Mouse (Mus musculus): ENCODE data around the gene Fn3k. TPM values are rescaled to one million over a fixed set of nuclear protein-coding genes. Genes with fewer than 3 reads are reported as not detected.

Gene Fn3k
- polyA plus RNA-seq (2015; fragmentation: Nextera tagmentation; extraction: Ambion mirVana): 17.0 and 17.3 TPM in 2 replicates

DNA sequence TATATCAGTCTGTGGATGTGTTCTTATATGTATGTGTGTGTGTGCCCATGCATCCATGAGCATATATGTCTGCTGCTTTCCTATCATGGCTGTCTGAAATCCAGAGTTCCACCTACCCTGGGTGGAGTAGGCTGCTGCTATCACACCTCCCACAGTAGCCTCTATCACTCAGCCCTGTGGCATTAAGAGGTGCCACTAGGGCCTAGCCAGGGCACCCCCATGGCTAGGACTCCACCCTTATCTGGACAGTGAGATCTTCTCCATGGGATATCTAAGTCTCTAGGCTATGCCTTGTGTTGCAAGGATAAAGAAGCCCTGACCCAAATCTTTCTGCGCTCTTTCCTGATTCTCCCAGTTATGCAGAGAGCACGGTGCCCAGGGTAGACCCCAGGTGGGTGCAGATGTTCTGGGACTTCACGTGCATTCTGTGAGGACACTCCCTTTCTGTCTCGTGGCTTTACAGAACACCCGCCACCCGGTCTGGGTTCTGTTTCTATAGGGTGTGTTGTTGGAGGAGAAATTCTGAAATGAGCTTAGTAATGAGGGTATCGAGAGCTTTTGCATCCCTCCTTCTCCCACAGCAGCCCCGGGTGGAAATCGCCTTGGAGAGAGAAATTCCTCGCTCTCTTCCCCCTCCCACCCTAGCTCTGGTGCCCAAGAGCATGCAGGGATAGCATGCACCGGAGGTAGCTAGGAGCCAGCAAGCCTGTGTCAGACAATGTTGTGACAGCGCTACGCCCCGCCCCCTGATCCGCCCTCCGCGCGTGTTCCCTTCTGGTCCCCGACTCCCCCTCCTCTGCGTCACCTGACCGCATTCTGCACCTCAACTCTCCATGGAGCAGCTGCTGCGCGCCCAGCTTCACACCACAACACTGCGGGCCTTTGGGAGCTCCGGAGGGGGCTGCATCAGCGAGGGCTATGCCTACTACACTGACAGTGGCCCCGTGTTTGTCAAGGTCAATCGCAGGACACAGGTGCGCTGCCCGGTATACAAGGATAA is at the start of gene Fn3k:
Gene Fn3k (plus strand): TSS at position 758 of the 1,000 bp plus-strand sequence.

DNA sequence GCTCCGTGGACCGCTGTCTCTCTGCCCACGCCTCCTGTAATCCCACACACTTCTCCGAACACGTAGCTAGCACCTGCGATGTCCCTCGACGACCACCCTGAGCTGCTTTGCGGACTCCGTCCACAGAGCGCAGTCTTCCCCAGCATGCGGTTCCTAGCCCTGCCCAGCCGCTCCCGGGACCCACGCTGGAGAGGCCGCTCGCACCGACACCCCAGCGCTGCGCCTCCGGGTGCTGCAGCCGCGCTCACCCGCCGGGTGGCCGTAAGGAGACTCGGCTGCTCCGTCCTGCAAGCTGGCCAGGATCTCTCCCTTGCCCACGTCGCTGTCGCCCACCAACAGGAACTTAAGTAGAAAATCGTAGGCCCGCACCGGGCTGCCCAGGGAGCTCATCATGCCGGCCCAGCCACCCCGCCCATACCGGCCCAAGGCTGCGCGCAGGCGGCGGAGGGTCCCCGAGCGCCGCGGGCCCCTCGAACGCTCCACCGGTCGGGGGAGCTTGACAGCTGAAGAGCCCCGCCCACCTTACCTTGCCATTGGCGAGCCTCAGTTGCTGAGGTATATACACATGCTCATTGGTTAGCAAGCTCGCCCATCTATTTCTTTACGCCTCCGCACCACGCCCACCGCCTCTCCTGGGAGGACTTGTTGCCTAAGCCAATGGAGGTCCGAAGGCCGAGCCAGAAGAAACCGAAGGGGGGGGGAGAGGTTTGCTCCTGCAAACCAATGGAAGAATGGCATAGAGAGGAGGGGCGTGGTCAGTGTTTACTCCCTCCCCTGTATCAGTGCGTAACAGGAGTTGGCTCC is 46.8 kb upstream of the Fn3k start, which contains the start of gene Rab40b:
Gene Rab40b (minus strand): TSS at position 502 of the 804 bp plus-strand sequence.

GRCm38 (mm10) chr11:121420830-121421552 is 13.7 kb upstream of the Fn3k start, which contains the start of gene Fn3krp:
Gene Fn3krp (plus strand): TSS chr11:121421401.

GRCm38 (mm10) chr11:121451753-121452635 is 17.3 kb downstream of the Fn3k start, which contains the start of gene Tbcd:
Gene Tbcd (plus strand): TSS chr11:121451949.

Small RNAs within 50 kb of the gene (microRNA-seq; reads per million reads assigned to microRNA genes)
- gene Mir7236: 0.85 to 1.1 reads per million in 2 experiments

Other genes with a start within 250 kb of the Fn3k start
- 5.0 and 5.6 TPM in 2 replicates for gene Hexdc, start 230.5 kb upstream of the Fn3k start, polyA plus RNA-seq (2015; fragmentation: Nextera tagmentation; extraction: Ambion mirVana)
- 22.1 and 23.6 TPM in 2 replicates for gene Ogfod3, start 230.2 kb upstream of the Fn3k start, polyA plus RNA-seq (2015; fragmentation: Nextera tagmentation; extraction: Ambion mirVana)
- gene Cybc1, start 205.6 kb upstream of the Fn3k start, polyA plus RNA-seq (2015; fragmentation: Nextera tagmentation; extraction: Ambion mirVana): 9.3 and 12.4 TPM in 2 replicates
- 20.4 and 23.9 TPM in 2 replicates for gene Narf, start 197.7 kb upstream of the Fn3k start, polyA plus RNA-seq (2015; fragmentation: Nextera tagmentation; extraction: Ambion mirVana)
- 3.8 and 4.1 TPM in 2 replicates for gene Foxk2, start 174.9 kb upstream of the Fn3k start, polyA plus RNA-seq (2015; fragmentation: Nextera tagmentation; extraction: Ambion mirVana)
- 54.1 and 57.8 TPM in 2 replicates for gene Wdr45b, start 80.5 kb upstream of the Fn3k start, polyA plus RNA-seq (2015; fragmentation: Nextera tagmentation; extraction: Ambion mirVana)
- 101 and 105 TPM in 2 replicates for gene Rab40b, start 46.7 kb upstream of the Fn3k start, polyA plus RNA-seq (2015; fragmentation: Nextera tagmentation; extraction: Ambion mirVana)
- 6.3 and 6.8 TPM in 2 replicates for gene Fn3krp, start 13.5 kb upstream of the Fn3k start, polyA plus RNA-seq (2015; fragmentation: Nextera tagmentation; extraction: Ambion mirVana)
- gene Tbcd, start 17.0 kb downstream of the Fn3k start, polyA plus RNA-seq (2015; fragmentation: Nextera tagmentation; extraction: Ambion mirVana): 14.2 TPM in 2 replicates
- 0.05 and 0.66 TPM in 2 replicates for gene Zfp750, start 84.4 kb downstream of the Fn3k start, polyA plus RNA-seq (2015; fragmentation: Nextera tagmentation; extraction: Ambion mirVana)
- gene B3gntl1, start 238.2 kb downstream of the Fn3k start, polyA plus RNA-seq (2015; fragmentation: Nextera tagmentation; extraction: Ambion mirVana): 3.4 and 3.5 TPM in 2 replicates

All from skeletal muscle tissue, postnatal 0 days (tissue).